Mouse (Mus musculus) stomach, embryonic 16.5 days (tissue): Measurements from ENCODE around the gene B4galt2. TPM values are rescaled to one million over a fixed set of nuclear protein-coding genes. Genes with fewer than 3 reads are reported as not detected.

Source experiments
- ATAC-seq: fragments of 200-750 bp; cut with Nextera tagmentation; 2 replicates; pipeline ENCODE4 v1.8.0; 2017; ENCODE audit warnings: moderate number of reproducible peaks, moderate TSS enrichment; ENCODE audit not compliant: insufficient read depth, low FRiP score
- H3K27ac ChIP-seq: fragments of 300-500 bp; sonication (generic); 2 replicates; pipeline ENCODE4 v1.5.1; 2014; ENCODE audit warnings: low read length
- H3K27me3 ChIP-seq: fragments of 300-500 bp; sonication (generic); 2 replicates; pipeline ENCODE4 v1.6.1; 2014; ENCODE audit warnings: low read length, control low read depth, mixed read lengths; ENCODE audit not compliant: control insufficient read depth, insufficient read depth
- H3K36me3 ChIP-seq: fragments of 300-500 bp; sonication (generic); 2 replicates; pipeline ENCODE4 v1.6.1; 2014; ENCODE audit warnings: low read length; ENCODE audit not compliant: control insufficient read depth, insufficient read depth
- H3K4me1 ChIP-seq: fragments of 300-500 bp; sonication (generic); 2 replicates; pipeline ENCODE4 v1.6.1; 2014; ENCODE audit warnings: low read length, control low read depth, mixed read lengths; ENCODE audit not compliant: control insufficient read depth, insufficient read depth
- H3K4me2 ChIP-seq: fragments of 300-500 bp; sonication (generic); 2 replicates; pipeline ENCODE4 v1.6.1; 2014; ENCODE audit warnings: low read depth, low read length, mixed read lengths
- H3K4me3 ChIP-seq: fragments of 300-500 bp; sonication (generic); replicated peaks from 2 replicates; pipeline ENCODE4 v1.5.1; 2014; ENCODE audit warnings: mild to moderate bottlenecking, low read length
- H3K9ac ChIP-seq: fragments of 300-500 bp; sonication (generic); 2 replicates; pipeline ENCODE4 v1.6.1; 2014; ENCODE audit warnings: low read length
- H3K9me3 ChIP-seq: fragments of 300-500 bp; sonication (generic); replicated peaks from 2 replicates; pipeline ENCODE4 v1.6.1; 2016; ENCODE audit warnings: low read length, control low read depth; ENCODE audit not compliant: control insufficient read depth
- WGBS: fragments of 180-500 bp; shearing (Covaris S2); extraction: QIAGEN DNeasy Blood & Tissue Kit; methylation state at CpG from one replicate; pipeline ENCODE4 v1.1.7; 2014; 5-methylcytosine and 5-hydroxymethylcytosine counted together
- polyA plus RNA-seq: library from polyadenylated mRNA; unstranded; fragments of >200 nt; fragmentation: Nextera tagmentation; extraction: Ambion mirVana; gene quantifications from 2 replicates; pipeline ENCODE4 v1.2.1, GENCODE M21; 2015

B4galt2 gene
- polyA plus RNA-seq, 1 experiment from 2014 or later: 14.6 TPM

DNA sequence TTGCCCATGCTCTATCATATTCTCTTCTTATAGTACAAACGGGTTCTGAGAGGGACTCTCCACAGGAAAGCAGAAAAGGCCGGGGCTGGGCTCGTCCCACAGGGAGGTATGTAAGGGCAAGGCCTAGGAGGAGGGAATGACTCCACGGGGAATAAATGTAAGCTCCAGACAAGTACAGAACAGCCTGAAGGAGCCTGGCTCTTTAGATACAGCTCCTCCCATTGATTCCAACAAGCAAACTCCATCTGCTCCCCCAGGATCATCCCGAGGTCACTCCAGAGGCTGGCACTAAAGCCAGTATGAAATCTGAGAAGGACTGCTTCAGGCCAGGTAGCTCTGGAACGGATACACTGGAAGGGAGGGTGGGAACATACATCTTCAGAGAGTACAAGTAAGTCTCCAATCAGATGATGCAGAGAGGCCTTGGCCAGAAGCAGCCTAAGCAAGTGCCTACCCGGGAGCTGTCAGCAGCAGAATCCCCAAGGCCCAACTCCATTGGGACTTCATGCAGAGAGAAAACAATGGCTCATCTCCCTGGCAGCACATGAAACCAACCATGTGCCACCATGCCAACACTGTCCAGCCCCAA lies 29.5 kb upstream of the B4galt2 start:
- H3K9ac ChIP-seq: no peak overlapping the region
- H3K27me3 ChIP-seq: no peaks in the 10 kb centered on the region
- H3K4me3 ChIP-seq: peak overlapping the region; percentile 65; the same call in 1 of the 2 replicates
- no peak for ATAC-seq
- H3K36me3 ChIP-seq: no peaks in the 10 kb centered on the region
- peak overlapping the region; percentile 99 for H3K4me2 ChIP-seq
- WGBS: 55% methylated on average over 7 of the region's 7 CpGs
- no peak overlapping the region for H3K27ac ChIP-seq
- no peaks in the 10 kb centered on the region for H3K9me3 ChIP-seq
- H3K4me1 ChIP-seq: peaks cover 30% of the 10 kb centered on the region

- H3K36me3 ChIP-seq: no peaks in the 10 kb centered on the region
- ATAC-seq: no peak
- H3K27ac ChIP-seq: no peak overlapping the region
- no peak overlapping the region for H3K9ac ChIP-seq
- H3K4me2 ChIP-seq: no peak overlapping the region
- H3K9me3 ChIP-seq: no peaks in the 10 kb centered on the region
- WGBS: 91% methylated on average over 13 of the region's 13 CpGs
- peaks cover 30% of the 10 kb centered on the region for H3K4me1 ChIP-seq
- H3K4me3 ChIP-seq: no peak overlapping the region
- H3K27me3 ChIP-seq: no peaks in the 10 kb centered on the region
Measured at GRCm38 (mm10) chr4:117912131-117912561, 28.9 kb upstream of the B4galt2 start.

DNA sequence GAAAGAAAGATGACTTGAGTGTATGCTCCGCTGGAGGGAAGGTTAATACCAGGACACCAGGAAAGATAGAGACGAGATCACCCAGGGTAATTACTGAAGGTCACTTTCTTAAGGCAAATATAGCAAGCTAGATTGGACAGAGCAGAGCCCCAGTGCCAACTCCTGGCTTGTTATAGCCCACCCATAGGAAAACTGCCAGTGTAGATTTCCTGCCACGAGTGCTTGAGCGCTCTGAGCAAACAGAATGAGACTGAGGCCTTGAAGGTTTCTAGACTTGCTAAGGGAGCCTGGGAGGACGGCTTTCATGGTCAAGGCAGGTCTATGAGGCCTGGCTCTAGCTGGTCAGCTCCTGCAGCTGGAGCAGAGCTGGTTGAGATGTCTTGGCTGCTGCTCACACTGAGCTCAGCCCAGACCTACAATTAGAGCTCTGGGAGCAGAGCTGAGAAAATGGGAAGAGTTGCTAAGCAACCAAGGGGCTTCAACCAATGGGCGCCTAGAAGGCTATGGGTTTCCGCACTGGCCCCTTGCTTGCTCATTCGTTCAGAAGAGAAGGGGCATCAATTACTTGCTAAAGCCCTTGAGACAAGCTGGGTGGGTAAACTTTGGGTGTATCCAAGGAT lies 25.7 kb upstream of the B4galt2 start:
- WGBS: 72% methylated on average over 8 of the region's 8 CpGs

GRCm38 (mm10) chr4:117906196-117906595 lies 22.9 kb upstream of the B4galt2 start:
- Histone ChIP-seq H3K9ac (no peak overlapping the region), H3K4me3 (no peak overlapping the region), H3K4me2 (no peak overlapping the region), H3K4me1 (0 out of 2 replicates have a peak, but pooled peaks cover 8% of the 10 kb centered on the region), H3K27me3 (no peaks in the 10 kb centered on the region), H3K27ac (no peak overlapping the region), H3K36me3 (peaks cover 27% of the 10 kb centered on the region), H3K9me3 (no peaks in the 10 kb centered on the region)
- WGBS: 69% methylated on average over 3 of the region's 3 CpGs
- ATAC-seq: no peak; the same call in 1 of the 2 replicates

More for the DNA sequence above, 25.7 kb upstream of the B4galt2 start:
- Histone ChIP-seq H3K36me3 (peaks cover 12% of the 10 kb centered on the region; the same call in 1 of the 2 replicates), H3K27me3 (no peaks in the 10 kb centered on the region), H3K9me3 (no peaks in the 10 kb centered on the region), H3K27ac (no peak overlapping the region), H3K4me2 (no peak overlapping the region), H3K9ac (no peak overlapping the region), H3K4me3 (no peak overlapping the region), H3K4me1 (peaks cover 21% of the 10 kb centered on the region)
- no peak for ATAC-seq

DNA sequence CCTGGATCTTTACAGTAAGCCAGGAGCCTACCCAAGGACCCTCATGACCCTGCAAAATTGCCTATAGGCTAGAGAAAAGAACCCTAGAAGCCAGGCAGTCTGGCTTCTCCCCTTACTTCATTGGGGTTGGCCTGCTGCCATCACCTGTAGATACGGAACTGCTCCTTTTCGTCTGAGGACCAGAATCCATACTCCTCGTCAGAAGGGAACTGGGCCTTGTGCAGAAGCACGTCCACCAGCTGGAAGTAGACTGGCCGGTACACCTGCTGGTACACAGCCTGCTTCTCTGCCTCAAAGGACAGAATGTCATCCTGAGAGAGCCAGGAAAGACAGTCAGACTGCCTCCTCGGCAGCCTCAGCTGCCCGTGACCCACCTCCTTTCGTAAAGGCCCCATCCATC lies 21.5 kb upstream of the B4galt2 start:
- Histone ChIP-seq H3K4me2 (no peak overlapping the region), H3K9me3 (no peaks in the 10 kb centered on the region), H3K4me3 (no peak overlapping the region), H3K9ac (no peak overlapping the region), H3K27me3 (no peaks in the 10 kb centered on the region), H3K4me1 (0 out of 2 replicates have a peak, but pooled peaks cover 8% of the 10 kb centered on the region), H3K27ac (no peak overlapping the region), H3K36me3 (peaks cover 39% of the 10 kb centered on the region)
- WGBS: 84% methylated on average over 8 of the region's 8 CpGs
- no peak for ATAC-seq

- Histone ChIP-seq H3K36me3 (peaks cover 39% of the 10 kb centered on the region), H3K4me3 (no peak overlapping the region), H3K27me3 (no peaks in the 10 kb centered on the region), H3K27ac (no peak overlapping the region), H3K9ac (no peak overlapping the region), H3K4me1 (0 out of 2 replicates have a peak, but pooled peaks cover under 1% of the 10 kb centered on the region), H3K9me3 (no peaks in the 10 kb centered on the region), H3K4me2 (no peak overlapping the region)
- 85% methylated on average over 10 of the region's 10 CpGs for WGBS
- ATAC-seq: no peak
Measured at GRCm38 (mm10) chr4:117904094-117904493, 20.8 kb upstream of the B4galt2 start.

- ATAC-seq: no peak
- H3K27me3 ChIP-seq: no peaks in the 10 kb centered on the region
- no peak overlapping the region for H3K4me3 ChIP-seq
- H3K4me2 ChIP-seq: no peak overlapping the region
- 80% methylated on average over 3 of the region's 3 CpGs for WGBS
- no peaks in the 10 kb centered on the region for H3K4me1 ChIP-seq
- H3K9me3 ChIP-seq: no peaks in the 10 kb centered on the region
- H3K9ac ChIP-seq: no peak overlapping the region
- H3K27ac ChIP-seq: no peak overlapping the region
- H3K36me3 ChIP-seq: peaks cover 33% of the 10 kb centered on the region
Measured at GRCm38 (mm10) chr4:117898111-117898510, 14.8 kb upstream of the B4galt2 start.

DNA sequence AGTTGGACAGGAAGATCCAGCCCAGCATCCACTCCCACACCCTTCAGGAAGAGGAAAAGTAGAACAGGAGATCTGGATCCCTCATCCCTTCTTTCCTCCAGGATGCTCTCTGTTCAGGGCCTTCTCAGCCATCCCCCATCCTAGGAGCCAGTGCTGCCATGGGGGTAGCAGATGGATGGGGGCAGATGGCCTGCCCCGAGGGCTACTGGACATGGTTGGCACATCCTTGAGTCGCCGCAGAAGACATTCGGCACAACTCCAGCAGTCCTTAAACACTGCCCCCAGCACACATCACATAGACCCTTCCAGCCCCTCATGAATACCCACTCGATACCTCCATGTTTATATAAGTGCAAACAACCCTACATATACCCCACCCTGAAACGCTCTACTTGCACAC lies 12.7 kb upstream of the B4galt2 start:
- H3K4me3 ChIP-seq: no peak overlapping the region
- no peak overlapping the region for H3K9ac ChIP-seq
- H3K4me1 ChIP-seq: peaks cover 3% of the 10 kb centered on the region
- no peaks in the 10 kb centered on the region for H3K27me3 ChIP-seq
- no peak overlapping the region for H3K27ac ChIP-seq
- no peak overlapping the region for H3K4me2 ChIP-seq
- no peak for ATAC-seq
- H3K9me3 ChIP-seq: no peaks in the 10 kb centered on the region
- H3K36me3 ChIP-seq: peaks cover 24% of the 10 kb centered on the region; the same call in 1 of the 2 replicates
- whole genome bisulfite sequencing: 93% methylated on average over 6 of the region's 6 CpGs

- Histone ChIP-seq H3K36me3 (peaks cover 17% of the 10 kb centered on the region; the same call in 1 of the 2 replicates), H3K4me1 (peaks cover 7% of the 10 kb centered on the region), H3K27ac (no peak overlapping the region), H3K27me3 (no peaks in the 10 kb centered on the region), H3K4me3 (no peak overlapping the region), H3K9ac (no peak overlapping the region), H3K4me2 (no peak overlapping the region), H3K9me3 (no peaks in the 10 kb centered on the region)
- WGBS: 79% methylated on average over 7 of the region's 7 CpGs
- ATAC-seq: no peak
Measured at GRCm38 (mm10) chr4:117895339-117895738, 12.1 kb upstream of the B4galt2 start.
